Mouse (Mus musculus): ENCODE results near the gene Top3a. TPM values are rescaled to one million over a fixed set of nuclear protein-coding genes. Genes with fewer than 3 reads are reported as not detected.

Top3a gene
- polyA plus RNA-seq, 1 experiment from 2014 or later, result 11.5 TPM

- WGBS, result 67% methylated on average over 1 of the region's 1 CpGs
- 0 out of 2 replicates have a peak overlapping the region, but pooled peaks have one; percentile 94 for H3K4me2 ChIP-seq (ENCODE audit: low read length)
- H3K4me3 ChIP-seq (replicated peaks; ENCODE audit: low read length), result no peak overlapping the region
- ATAC-seq, result no peak
- H3K36me3 ChIP-seq (ENCODE audit: control insufficient read depth, insufficient read depth), result no peaks in the 10 kb centered on the region
- H3K4me1 ChIP-seq (replicated peaks; ENCODE audit: control insufficient read depth, insufficient read depth, low read length), result peaks cover 7% of the 10 kb centered on the region
- H3K27ac ChIP-seq (ENCODE audit: low read length), result no peak overlapping the region
- no peak overlapping the region for H3K9ac ChIP-seq (replicated peaks; ENCODE audit: low read depth, low read length)
- no peaks in the 10 kb centered on the region for H3K9me3 ChIP-seq (ENCODE audit: control insufficient read depth, low read length)
- H3K27me3 ChIP-seq (replicated peaks; ENCODE audit: control insufficient read depth, insufficient read depth, low read length), result no peaks in the 10 kb centered on the region
These were observed 32.4 kb upstream of the Top3a start for GRCm38 (mm10) chr11:60809546-60809945.

GRCm38 (mm10) chr11:60808286-60809070, 31.3 kb upstream of the Top3a start:
- no peaks in the 10 kb centered on the region for H3K27me3 ChIP-seq (replicated peaks; ENCODE audit: control insufficient read depth, insufficient read depth, low read length)
- H3K27ac ChIP-seq (ENCODE audit: low read length), result no peak overlapping the region
- H3K9me3 ChIP-seq (ENCODE audit: control insufficient read depth, low read length), result no peaks in the 10 kb centered on the region
- peaks cover 7% of the 10 kb centered on the region for H3K4me1 ChIP-seq (replicated peaks; ENCODE audit: control insufficient read depth, insufficient read depth, low read length)
- no peak for ATAC-seq
- 84% methylated on average over 4 of the region's 4 CpGs for WGBS
- H3K9ac ChIP-seq (replicated peaks; ENCODE audit: low read depth, low read length), result no peak overlapping the region
- no peaks in the 10 kb centered on the region for H3K36me3 ChIP-seq (ENCODE audit: control insufficient read depth, insufficient read depth)
- H3K4me2 ChIP-seq (ENCODE audit: low read length), result no peak overlapping the region
- no peak overlapping the region for H3K4me3 ChIP-seq (replicated peaks; ENCODE audit: low read length)

- no peaks in the 10 kb centered on the region for H3K4me1 ChIP-seq (replicated peaks; ENCODE audit: control insufficient read depth, insufficient read depth, low read length)
- ATAC-seq, result no peak
- no peak overlapping the region for H3K27ac ChIP-seq (ENCODE audit: low read length)
- no peak overlapping the region for H3K4me2 ChIP-seq (ENCODE audit: low read length)
- no peak overlapping the region for H3K9ac ChIP-seq (replicated peaks; ENCODE audit: low read depth, low read length)
- 86% methylated on average over 1 of the region's 1 CpGs for WGBS
- H3K27me3 ChIP-seq (replicated peaks; ENCODE audit: control insufficient read depth, insufficient read depth, low read length), result no peaks in the 10 kb centered on the region
- no peak overlapping the region for H3K4me3 ChIP-seq (replicated peaks; ENCODE audit: low read length)
- H3K36me3 ChIP-seq (ENCODE audit: control insufficient read depth, insufficient read depth), result no peaks in the 10 kb centered on the region
- no peaks in the 10 kb centered on the region for H3K9me3 ChIP-seq (ENCODE audit: control insufficient read depth, low read length)
These were observed 23.7 kb upstream of the Top3a start for GRCm38 (mm10) chr11:60800892-60801291.

- no peak overlapping the region for H3K4me2 ChIP-seq (ENCODE audit: low read length)
- H3K9me3 ChIP-seq (ENCODE audit: control insufficient read depth, low read length), result no peaks in the 10 kb centered on the region
- H3K4me1 ChIP-seq (replicated peaks; ENCODE audit: control insufficient read depth, insufficient read depth, low read length), result no peaks in the 10 kb centered on the region
- no peaks in the 10 kb centered on the region for H3K36me3 ChIP-seq (ENCODE audit: control insufficient read depth, insufficient read depth)
- H3K9ac ChIP-seq (replicated peaks; ENCODE audit: low read depth, low read length), result no peak overlapping the region
- no peak overlapping the region for H3K4me3 ChIP-seq (replicated peaks; ENCODE audit: low read length)
- H3K27me3 ChIP-seq (replicated peaks; ENCODE audit: control insufficient read depth, insufficient read depth, low read length), result no peaks in the 10 kb centered on the region
- WGBS, result 84% methylated on average over 4 of the region's 4 CpGs
- no peak for ATAC-seq
- H3K27ac ChIP-seq (ENCODE audit: low read length), result no peak overlapping the region
These were observed 22.8 kb upstream of the Top3a start for GRCm38 (mm10) chr11:60799977-60800376.

GRCm38 (mm10) chr11:60796342-60796741, 19.2 kb upstream of the Top3a start:
- H3K27ac ChIP-seq (ENCODE audit: low read length), result no peak overlapping the region
- 91% methylated on average over 11 of the region's 11 CpGs for WGBS
- H3K36me3 ChIP-seq (ENCODE audit: control insufficient read depth, insufficient read depth), result no peaks in the 10 kb centered on the region
- ATAC-seq, result no peak
- no peak overlapping the region for H3K9ac ChIP-seq (replicated peaks; ENCODE audit: low read depth, low read length)
- no peak overlapping the region for H3K4me2 ChIP-seq (ENCODE audit: low read length)
- H3K4me1 ChIP-seq (replicated peaks; ENCODE audit: control insufficient read depth, insufficient read depth, low read length), result no peaks in the 10 kb centered on the region
- H3K9me3 ChIP-seq (ENCODE audit: control insufficient read depth, low read length), result no peaks in the 10 kb centered on the region
- H3K27me3 ChIP-seq (replicated peaks; ENCODE audit: control insufficient read depth, insufficient read depth, low read length), result no peaks in the 10 kb centered on the region
- H3K4me3 ChIP-seq (replicated peaks; ENCODE audit: low read length), result no peak overlapping the region

- ATAC-seq, result no peak
- H3K36me3 ChIP-seq (ENCODE audit: control insufficient read depth, insufficient read depth), result peaks cover 8% of the 10 kb centered on the region
- no peaks in the 10 kb centered on the region for H3K4me1 ChIP-seq (replicated peaks; ENCODE audit: control insufficient read depth, insufficient read depth, low read length)
- WGBS, result 89% methylated on average over 2 of the region's 2 CpGs
- H3K27me3 ChIP-seq (replicated peaks; ENCODE audit: control insufficient read depth, insufficient read depth, low read length), result no peaks in the 10 kb centered on the region
- no peak overlapping the region for H3K27ac ChIP-seq (ENCODE audit: low read length)
- H3K9ac ChIP-seq (replicated peaks; ENCODE audit: low read depth, low read length), result no peak overlapping the region
- H3K4me3 ChIP-seq (replicated peaks; ENCODE audit: low read length), result no peak overlapping the region
- H3K4me2 ChIP-seq (ENCODE audit: low read length), result no peak overlapping the region
- no peaks in the 10 kb centered on the region for H3K9me3 ChIP-seq (ENCODE audit: control insufficient read depth, low read length)
These were observed 13.3 kb upstream of the Top3a start for GRCm38 (mm10) chr11:60790472-60790871.

- peaks cover under 1% of the 10 kb centered on the region; the same call in 1 of the 2 replicates for H3K4me1 ChIP-seq (replicated peaks; ENCODE audit: control insufficient read depth, insufficient read depth, low read length)
- no peak for ATAC-seq
- H3K27me3 ChIP-seq (replicated peaks; ENCODE audit: control insufficient read depth, insufficient read depth, low read length), result no peaks in the 10 kb centered on the region
- no peak overlapping the region for H3K9ac ChIP-seq (replicated peaks; ENCODE audit: low read depth, low read length)
- no peak overlapping the region for H3K4me3 ChIP-seq (replicated peaks; ENCODE audit: low read length)
- 46% methylated on average over 1 of the region's 1 CpGs for WGBS
- H3K36me3 ChIP-seq (ENCODE audit: control insufficient read depth, insufficient read depth), result peaks cover 26% of the 10 kb centered on the region
- H3K4me2 ChIP-seq (ENCODE audit: low read length), result no peak overlapping the region
- no peaks in the 10 kb centered on the region for H3K9me3 ChIP-seq (ENCODE audit: control insufficient read depth, low read length)
- H3K27ac ChIP-seq (ENCODE audit: low read length), result no peak overlapping the region
These were observed 10.4 kb upstream of the Top3a start for GRCm38 (mm10) chr11:60787595-60787994.

GRCm38 (mm10) chr11:60784179-60784922, 7.2 kb upstream of the Top3a start:
- 92% methylated on average over 8 of the region's 8 CpGs for WGBS
- peaks cover 28% of the 10 kb centered on the region for H3K36me3 ChIP-seq (ENCODE audit: control insufficient read depth, insufficient read depth)

GRCm38 (mm10) chr11:60779673-60780189, 2.6 kb upstream of the Top3a start:
- Histone ChIP-seq H3K4me1 (replicated peaks; ENCODE audit: control insufficient read depth, insufficient read depth, low read length) (peaks cover 64% of the 10 kb centered on the region), H3K27ac (ENCODE audit: low read length) (no peak overlapping the region), H3K27me3 (replicated peaks; ENCODE audit: control insufficient read depth, insufficient read depth, low read length) (no peaks in the 10 kb centered on the region), H3K9ac (replicated peaks; ENCODE audit: low read depth, low read length) (peak overlapping the region; percentile 35; the same call in 1 of the 2 replicates), H3K4me3 (replicated peaks; ENCODE audit: low read length) (peak overlapping the region; percentile 7; the same call in 1 of the 2 replicates), H3K36me3 (ENCODE audit: control insufficient read depth, insufficient read depth) (peaks cover 13% of the 10 kb centered on the region), H3K9me3 (ENCODE audit: control insufficient read depth, low read length) (no peaks in the 10 kb centered on the region), H3K4me2 (ENCODE audit: low read length) (peak overlapping the region; percentile 34)
- no peak for ATAC-seq
- 88% methylated on average over 10 of the region's 10 CpGs for WGBS

More at GRCm38 (mm10) chr11:60784179-60784922, 7.2 kb upstream of the Top3a start:
- H3K27ac ChIP-seq (ENCODE audit: low read length), result no peak overlapping the region
- no peak overlapping the region for H3K9ac ChIP-seq (replicated peaks; ENCODE audit: low read depth, low read length)
- H3K4me2 ChIP-seq (ENCODE audit: low read length), result no peak overlapping the region
- H3K9me3 ChIP-seq (ENCODE audit: control insufficient read depth, low read length), result no peaks in the 10 kb centered on the region
- ATAC-seq, result no peak
- H3K4me1 ChIP-seq (replicated peaks; ENCODE audit: control insufficient read depth, insufficient read depth, low read length), result peaks cover 33% of the 10 kb centered on the region
- H3K27me3 ChIP-seq (replicated peaks; ENCODE audit: control insufficient read depth, insufficient read depth, low read length), result no peaks in the 10 kb centered on the region
- H3K4me3 ChIP-seq (replicated peaks; ENCODE audit: low read length), result no peak overlapping the region
